Mouse (Mus musculus) lung, adult 2 months (tissue): ENCODE measurements around the gene Gen1.

Source experiments
- CTCF ChIP-seq: fragments of 200-500 bp; IDR thresholded peaks from 2 replicates; pipeline ENCODE4 v1.5.1; 2011; ENCODE audit warnings: mild to moderate bottlenecking, low read length, control low read depth; ENCODE audit not compliant: insufficient read depth
- POLR2A ChIP-seq: fragments of 200-500 bp; IDR thresholded peaks from 2 replicates; pipeline ENCODE4 v1.6.1; 2011; ENCODE audit warnings: low read depth, mild to moderate bottlenecking, control low read depth, low read length, borderline replicate concordance; ENCODE audit errors: extremely low read depth

- TF ChIP-seq CTCF (peak; percentile 66), POLR2A (no peak)
Measured at GRCm38 (mm10) chr12:11196142-11196597, 69.4 kb downstream of the Gen1 start.
